Mouse (Mus musculus) retina, embryonic 14.5 days (tissue): ENCODE measurements around the gene Ninj1.

ENCODE experiments used
- DNase-seq: peaks from one replicate; pipeline ENCODE4 v3.0.0-alpha.2; 2015; ENCODE audit warnings: low spot score

Ninj1 gene

GRCm38 (mm10) chr13:49233792-49234572 is 46.7 kb downstream of the Ninj1 start:
- no peak for DNase-seq

GRCm38 (mm10) chr13:49234711-49235110 is 47.4 kb downstream of the Ninj1 start:
- no peak for DNase-seq

- no peak for DNase-seq
Observed at GRCm38 (mm10) chr13:49237617-49238016, 50.3 kb downstream of the Ninj1 start.

GRCm38 (mm10) chr13:49238737-49239136 is 51.5 kb downstream of the Ninj1 start:
- DNase-seq, result no peak

GRCm38 (mm10) chr13:49242321-49243065 is 55.2 kb downstream of the Ninj1 start:
- DNase-seq, result no peak

GRCm38 (mm10) chr13:49243492-49243891 is 56.2 kb downstream of the Ninj1 start:
- no peak for DNase-seq

- DNase-seq, result no peak
Observed at GRCm38 (mm10) chr13:49245251-49245650, 58.0 kb downstream of the Ninj1 start.
